Mouse (Mus musculus) Patski (cell line): ENCODE measurements around the gene Vamp1. TPM values are rescaled to one million over a fixed set of nuclear protein-coding genes. Genes with fewer than 3 reads are reported as not detected.
"Not testable (repeated sequence)": the region's sequence is repeated elsewhere in the genome, so short reads cannot be mapped to it uniquely, and the experiment has no call there.

ENCODE experiments used
- ATAC-seq: fragments of 100-300 bp; one replicate; pipeline ENCODE4 v1.8.0; 2021
- CTCF ChIA-PET: fragments of 350-600 bp; sonication (Branson Sonifier 250); formaldehyde crosslinking; loops from one replicate; lab custom pipeline; 2022; ENCODE audit warnings: inconsistent platforms; lab: Charles Lee
- POLR2A ChIA-PET: fragments of 350-600 bp; sonication (Branson Sonifier 250); formaldehyde crosslinking; loops from one replicate; lab custom pipeline; 2022; ENCODE audit warnings: antibody characterized with exemption, inconsistent platforms; lab: Charles Lee
- DNase-seq: peaks from one replicate; pipeline ENCODE4 v3.0.0-alpha.2; 2011; ENCODE audit warnings: low read depth, low spot score
- H3K27me3 ChIP-seq: fragments of 371-371 bp; one replicate; pipeline ENCODE4 v1.5.1; 2021
- CTCF ChIP-seq: fragments of 100-300 bp; IDR thresholded peaks from one replicate; pipeline ENCODE4 v1.5.1; 2021
- in situ Hi-C: fragments of 300-500 bp; cut with MboI; formaldehyde crosslinking; loops from 3 replicates; pipeline ENCODE4 v1.11.1; 2018; ENCODE audit warnings: low pct_unique_long_range_greater_than_20kb, mixed read lengths
- polyA plus RNA-seq: library from polyadenylated mRNA; unstranded; gene quantifications from one replicate; pipeline ENCODE4 v1.2.3, GENCODE M21; 2021

The Vamp1 gene
- polyA plus RNA-seq, 1 experiment from 2014 or later = 7.5 TPM

GRCm38 (mm10) chr6:125256222-125256966 lies 41.0 kb downstream of the Vamp1 start:
- ATAC-seq = no peak
- no peak for TF ChIP-seq CTCF
- no peak for DNase-seq
- ChIA-PET CTCF (interaction anchor here (1.0 to 1.7 kb wide), 5 partner anchors 9 to 38 kb away, joined by 3 to 5 read pairs (median 3); partner anchors contain the start of gene Tapbpl), POLR2A (interaction anchor here (1.1 kb wide), 2 partner anchors 17 to 95 kb away, joined by 3 to 5 read pairs; no protein-coding TSS in a partner anchor)
- in situ Hi-C loops = no loop called here
- no peaks in the 10 kb centered on the region for H3K27me3 ChIP-seq

DNA sequence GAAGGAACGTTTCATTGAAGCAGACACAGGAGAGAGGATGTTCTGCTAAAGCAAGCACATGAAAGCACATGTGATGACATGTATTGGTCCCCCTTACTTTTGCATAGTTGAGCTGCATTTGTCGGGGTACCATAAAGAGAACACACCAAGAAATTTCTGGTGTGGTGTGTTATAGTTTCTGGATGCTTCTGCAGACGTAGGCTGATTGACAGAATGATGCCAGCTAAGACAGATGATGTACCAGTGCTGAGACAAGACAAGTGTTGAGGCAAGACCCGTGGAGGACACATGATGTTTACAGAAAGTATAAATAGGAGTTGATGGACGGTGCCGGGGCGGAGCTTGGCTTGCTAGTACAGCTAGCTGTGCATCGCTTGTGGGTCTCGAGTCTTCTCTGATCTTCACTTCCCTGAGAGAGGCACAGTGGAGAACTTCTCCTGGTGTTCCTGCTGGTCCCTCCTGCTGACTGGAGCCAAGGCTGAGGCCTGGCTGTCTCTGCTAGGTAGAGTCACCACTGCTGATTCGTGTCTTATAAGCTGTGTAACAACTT lies 44.7 kb downstream of the Vamp1 start:
- in situ Hi-C loops = no loop called here
- POLR2A ChIA-PET = interaction anchor here (1.9 kb wide), 1 partner anchor 26 kb away, joined by 4 read pairs; no protein-coding TSS in a partner anchor
- no peaks in the 10 kb centered on the region for H3K27me3 ChIP-seq
- ATAC-seq (no peak), DNase-seq (no peak)
- no peak for TF ChIP-seq CTCF
- CTCF ChIA-PET = interaction anchor here (1.6 kb wide), 1 partner anchor 41 kb away, joined by 3 read pairs; no protein-coding TSS in a partner anchor

DNA sequence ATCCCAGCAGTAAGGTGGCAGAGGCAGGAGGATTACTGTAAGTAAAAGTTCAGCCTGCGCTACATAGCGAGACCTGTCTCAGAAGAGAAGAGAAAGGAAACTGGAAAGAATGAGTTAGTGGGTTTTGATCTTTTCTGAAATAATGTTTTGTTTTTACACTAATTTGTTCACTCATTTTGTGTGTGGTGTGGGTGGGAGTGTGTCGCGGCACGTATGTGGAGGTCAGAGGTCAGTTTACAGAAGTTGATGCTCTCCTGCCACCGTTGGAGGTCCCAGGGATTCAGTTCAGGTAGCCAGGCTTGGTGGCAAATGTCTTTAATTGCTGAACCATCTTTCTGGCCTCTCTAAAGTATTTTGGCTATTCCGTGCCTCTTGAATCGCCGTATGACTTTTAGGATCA lies 48.9 kb downstream of the Vamp1 start:
- ATAC-seq (no peak), DNase-seq (no peak)
- in situ Hi-C loops = no loop called here
- ChIA-PET POLR2A (no interaction called here), CTCF (no interaction called here)
- no peak for TF ChIP-seq CTCF
- no peaks in the 10 kb centered on the region for H3K27me3 ChIP-seq

DNA sequence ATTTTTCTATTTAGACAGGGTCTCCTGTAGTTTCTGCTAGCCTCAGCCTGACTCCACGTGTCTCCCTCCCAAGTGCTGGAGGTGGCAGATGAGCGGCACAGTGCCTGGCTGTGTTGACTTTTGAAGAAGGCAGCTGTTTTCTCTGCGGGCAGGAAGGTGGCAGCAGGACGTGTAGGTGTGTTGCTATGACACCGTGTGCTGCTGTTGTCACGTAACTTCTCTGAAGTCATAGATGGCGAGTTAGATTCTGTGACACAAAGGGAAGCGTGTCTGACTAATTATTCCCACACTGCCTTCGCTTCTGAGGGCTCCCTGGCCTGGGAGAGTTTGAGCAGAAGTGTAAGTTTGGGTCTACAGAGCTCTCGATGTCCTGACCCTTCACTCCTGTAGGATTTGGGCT lies 49.9 kb downstream of the Vamp1 start:
- no peak for TF ChIP-seq CTCF
- POLR2A ChIA-PET = no interaction called here
- H3K27me3 ChIP-seq = no peaks in the 10 kb centered on the region
- ATAC-seq = no peak
- CTCF ChIA-PET = interaction anchor here (1.1 to 1.7 kb wide), 4 partner anchors 9 to 123 kb away, joined by 3 to 7 read pairs (median 4); no protein-coding TSS in a partner anchor
- in situ Hi-C loops = no loop called here
- DNase-seq = no peak

GRCm38 (mm10) chr6:125266091-125266490 lies 50.7 kb downstream of the Vamp1 start:
- DNase-seq = no peak
- POLR2A ChIA-PET = no interaction called here
- in situ Hi-C loops = no loop called here
- H3K27me3 ChIP-seq = no peaks in the 10 kb centered on the region
- CTCF ChIA-PET = interaction anchor here (1.1 to 1.7 kb wide), 6 partner anchors 10 to 124 kb away, joined by 3 to 7 read pairs (median 3); no protein-coding TSS in a partner anchor
- no peak for ATAC-seq
- TF ChIP-seq CTCF = no peak

DNA sequence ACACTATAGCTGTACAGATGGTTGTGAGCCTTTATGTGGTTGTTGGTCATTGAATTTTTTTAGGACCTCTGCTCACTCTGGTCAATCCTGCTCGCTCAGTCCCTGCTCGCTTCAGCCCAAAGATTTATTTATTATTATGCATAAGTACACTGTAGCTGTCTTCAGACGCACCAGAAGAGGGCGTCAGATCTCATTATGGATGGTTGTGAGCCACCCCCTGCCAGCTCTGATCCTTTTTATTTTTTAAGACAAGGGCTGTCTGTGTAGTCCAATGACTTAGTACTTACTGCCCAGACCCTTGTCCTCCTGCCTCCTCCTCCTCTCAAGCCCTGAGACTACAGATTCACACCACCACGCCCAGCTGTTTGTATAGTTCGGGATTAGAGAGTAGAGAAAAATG lies 51.2 kb downstream of the Vamp1 start:
- ATAC-seq, H3K27me3 ChIP-seq, POLR2A ChIA-PET, in situ Hi-C loops, DNase-seq: not testable (repeated sequence)
- CTCF ChIA-PET = interaction anchor here (1.1 to 2.3 kb wide), 6 partner anchors 10 to 124 kb away, joined by 3 to 8 read pairs (median 3); no protein-coding TSS in a partner anchor

GRCm38 (mm10) chr6:125267469-125267868 lies 52.1 kb downstream of the Vamp1 start:
- TF ChIP-seq CTCF = no peak
- in situ Hi-C loops = no loop called here
- ChIA-PET POLR2A (no interaction called here), CTCF (interaction anchor here (1.0 to 2.3 kb wide), 3 partner anchors 37 to 112 kb away, joined by 3 to 8 read pairs (median 3); no protein-coding TSS in a partner anchor)
- no peaks in the 10 kb centered on the region for H3K27me3 ChIP-seq
- DNase-seq = no peak
- no peak for ATAC-seq

DNA sequence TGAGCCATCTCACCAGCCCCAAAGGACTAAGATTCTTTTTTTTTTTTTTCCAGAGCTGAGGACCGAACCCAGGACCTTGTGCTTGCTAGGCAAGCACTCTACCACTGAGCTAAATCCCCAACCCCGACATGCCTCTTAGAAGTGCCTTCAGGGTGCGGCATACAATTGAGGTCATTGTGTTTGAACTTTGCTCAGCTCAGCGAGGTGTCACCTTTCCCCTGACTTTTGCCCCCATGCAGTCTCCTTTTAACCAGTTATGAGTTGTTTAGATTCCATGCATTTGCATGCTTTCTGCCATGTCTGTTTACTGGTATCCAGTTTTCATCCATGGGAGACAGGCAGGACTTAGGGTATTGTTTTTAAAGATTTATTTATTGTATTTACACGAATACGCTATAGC lies 53.4 kb downstream of the Vamp1 start:
- DNase-seq (no peak), ATAC-seq (no peak)
- H3K27me3 ChIP-seq = no peaks in the 10 kb centered on the region
- ChIA-PET POLR2A (no interaction called here), CTCF (interaction anchor here (1.4 to 1.8 kb wide), 2 partner anchors 50 to 95 kb away, joined by 3 to 13 read pairs; no protein-coding TSS in a partner anchor)
- no peak for TF ChIP-seq CTCF
- in situ Hi-C loops = no loop called here

DNA sequence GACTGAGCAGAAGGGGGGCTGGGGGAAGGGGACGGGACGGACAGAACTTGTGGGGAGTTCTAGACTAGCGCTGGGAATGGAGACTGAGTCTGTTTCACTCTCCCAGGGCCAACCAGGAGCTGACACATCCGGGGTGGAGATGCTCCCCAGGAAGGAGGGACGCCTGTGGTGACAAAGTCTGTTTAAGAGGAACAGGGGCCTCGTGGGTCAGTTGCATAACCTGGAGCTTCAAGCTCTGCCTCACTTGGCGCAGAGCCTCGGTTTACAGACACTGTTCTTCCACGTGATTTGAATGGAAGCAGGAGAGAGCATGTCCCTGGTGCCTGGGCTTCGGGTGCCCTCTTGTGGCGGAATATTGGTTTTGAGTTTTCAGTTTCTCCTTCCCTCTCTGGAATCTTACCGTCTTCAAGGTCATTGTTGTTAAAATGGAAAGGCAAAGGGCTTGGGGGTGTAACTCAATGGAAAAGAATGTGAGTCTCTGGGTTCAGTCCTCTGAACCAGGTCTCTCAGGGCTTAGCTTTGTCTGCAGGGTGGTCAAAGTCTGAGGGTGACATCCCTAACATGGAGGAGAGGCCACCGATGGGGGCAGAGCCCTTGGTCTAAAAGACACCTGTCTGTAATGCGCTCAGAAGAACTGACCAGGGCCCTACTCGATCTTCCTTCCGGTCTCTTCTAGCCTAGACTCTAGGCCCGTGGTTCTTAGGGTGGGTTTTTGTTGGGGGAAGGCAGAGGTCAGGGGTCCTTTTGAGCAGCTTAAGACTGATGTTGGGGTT lies 56.3 kb downstream of the Vamp1 start:
- in situ Hi-C loops = loop anchor here (5.0 to 10.0 kb wide), 3 partner anchors 54 to 143 kb away; partner anchors contain the start of gene Vamp1
- no peaks in the 10 kb centered on the region for H3K27me3 ChIP-seq
- ATAC-seq (peak; percentile 87), DNase-seq (peak; percentile 83)
- TF ChIP-seq CTCF = peak; percentile 94
- POLR2A ChIA-PET = interaction anchor here (0.6 to 1.2 kb wide), 4 partner anchors 101 to 143 kb away, joined by 3 to 5 read pairs (median 4); no protein-coding TSS in a partner anchor
- CTCF ChIA-PET = interaction anchor here (0.7 to 2.2 kb wide), 19 partner anchors 10 to 143 kb away, joined by 3 to 17 read pairs (median 3); partner anchors contain the start of genes Tapbpl and Vamp1
